Mouse (Mus musculus) midbrain, embryonic 10.5 days (tissue): ENCODE results near the gene Fmo1. TPM values are rescaled to one million over a fixed set of nuclear protein-coding genes. Genes with fewer than 3 reads are reported as not detected.

Experiments
- DNase-seq: peaks from one replicate; pipeline ENCODE4 v3.0.0-alpha.2; 2017; ENCODE audit warnings: low spot score
- H3K27ac ChIP-seq: fragments of 300-500 bp; sonication (generic); replicated peaks from 2 replicates; pipeline ENCODE4 v1.5.1; 2016; ENCODE audit warnings: mild to moderate bottlenecking
- H3K27me3 ChIP-seq: fragments of 300-500 bp; sonication (generic); 2 replicates; pipeline ENCODE4 v1.6.1; 2016; ENCODE audit warnings: low read depth, mild to moderate bottlenecking; ENCODE audit not compliant: poor library complexity, severe bottlenecking
- H3K36me3 ChIP-seq: fragments of 300-500 bp; sonication (generic); 2 replicates; pipeline ENCODE4 v1.6.1; 2016; ENCODE audit warnings: mild to moderate bottlenecking, moderate library complexity
- H3K4me1 ChIP-seq: fragments of 300-500 bp; sonication (generic); 2 replicates; pipeline ENCODE4 v1.6.1; 2016
- H3K4me3 ChIP-seq: fragments of 300-500 bp; sonication (generic); 2 replicates; pipeline ENCODE4 v1.5.1; 2016; ENCODE audit warnings: mild to moderate bottlenecking, moderate library complexity
- H3K9me3 ChIP-seq: fragments of 300-500 bp; sonication (generic); replicated peaks from 2 replicates; pipeline ENCODE4 v1.6.1; 2016; ENCODE audit warnings: mild to moderate bottlenecking
- WGBS: fragments of 180-500 bp; shearing (Covaris S2); methylation state at CpG from one replicate; pipeline ENCODE4 v1.1.7; 2016; 5-methylcytosine and 5-hydroxymethylcytosine counted together
- polyA plus RNA-seq: library from polyadenylated mRNA; unstranded; fragments of >200 nt; fragmentation: Nextera tagmentation; extraction: Ambion mirVana; gene quantifications from 2 replicates; pipeline ENCODE4 v1.2.1, GENCODE M21; 2016

Fmo1 gene
- polyA plus RNA-seq, 1 experiment from 2014 or later: 10.9 TPM

DNA sequence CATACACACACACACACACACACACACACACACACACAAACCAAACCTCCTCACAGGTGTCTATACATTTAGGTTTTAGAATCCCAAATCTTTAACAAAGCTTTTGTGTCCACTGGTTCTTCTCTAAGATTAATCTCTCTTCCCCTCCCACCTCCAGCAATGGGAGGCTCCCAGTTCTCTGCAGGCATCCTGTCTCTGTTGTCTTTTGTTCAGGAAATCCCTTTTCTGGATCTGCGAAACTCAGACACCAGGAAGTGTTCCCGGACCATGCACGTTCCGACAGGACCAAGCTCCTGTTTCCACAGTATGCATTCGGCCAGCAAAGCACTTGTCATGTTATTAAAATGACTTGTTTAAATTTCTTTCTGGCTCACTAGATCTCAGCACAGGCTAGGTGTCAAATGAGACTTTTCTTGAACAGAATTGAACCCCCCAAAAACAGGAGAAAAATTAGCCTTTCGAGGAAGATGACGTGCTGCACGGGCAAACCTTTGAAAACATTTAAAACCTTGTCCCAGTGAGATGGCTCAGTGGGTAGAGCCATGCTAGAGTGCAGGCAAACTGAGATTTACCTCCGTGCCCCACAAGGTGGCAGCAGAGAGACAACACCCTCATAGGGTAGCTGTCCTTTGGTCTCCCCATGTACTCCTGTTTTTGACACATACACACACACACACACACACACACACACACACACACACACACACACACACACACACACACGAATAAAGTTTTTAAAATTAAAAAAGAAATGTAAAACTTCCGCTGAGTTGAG is 13.4 kb upstream of the Fmo1 start:
- Histone ChIP-seq H3K4me1 (no peaks in the 10 kb centered on the region), H3K27ac (no peak overlapping the region), H3K27me3 (no peaks in the 10 kb centered on the region), H3K4me3 (no peak overlapping the region), H3K9me3 (no peaks in the 10 kb centered on the region), H3K36me3 (no peaks in the 10 kb centered on the region)
- DNase-seq: peak; percentile 37
- WGBS: 57% methylated on average over 11 of the region's 11 CpGs

DNA sequence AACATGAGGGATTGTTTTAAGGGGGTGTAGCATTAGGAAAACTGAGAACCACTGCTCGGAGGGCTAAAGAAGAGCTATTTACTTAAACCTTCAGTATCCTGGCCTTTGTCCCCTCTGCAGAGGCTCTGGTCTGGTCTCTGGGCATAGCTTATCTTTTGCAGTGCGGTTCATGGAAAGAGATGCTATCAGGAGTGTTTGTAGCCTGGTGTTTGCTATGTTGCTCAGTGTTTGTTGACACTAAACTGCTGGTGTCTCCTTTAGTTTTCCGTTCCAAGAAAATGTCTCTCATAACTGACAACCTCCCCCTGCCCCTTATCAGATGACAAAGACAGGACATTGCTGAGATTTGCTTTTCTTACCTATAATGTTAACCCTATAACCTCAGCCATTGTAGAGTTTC is 8.7 kb upstream of the Fmo1 start:
- H3K4me1 ChIP-seq: 0 out of 2 replicates have a peak, but pooled peaks cover 2% of the 10 kb centered on the region
- no peaks in the 10 kb centered on the region for H3K27me3 ChIP-seq
- 71% methylated on average over 3 of the region's 3 CpGs for WGBS
- no peak overlapping the region for H3K27ac ChIP-seq
- no peaks in the 10 kb centered on the region for H3K9me3 ChIP-seq
- no peak for DNase-seq
- H3K4me3 ChIP-seq: no peak overlapping the region
- H3K36me3 ChIP-seq: no peaks in the 10 kb centered on the region

DNA sequence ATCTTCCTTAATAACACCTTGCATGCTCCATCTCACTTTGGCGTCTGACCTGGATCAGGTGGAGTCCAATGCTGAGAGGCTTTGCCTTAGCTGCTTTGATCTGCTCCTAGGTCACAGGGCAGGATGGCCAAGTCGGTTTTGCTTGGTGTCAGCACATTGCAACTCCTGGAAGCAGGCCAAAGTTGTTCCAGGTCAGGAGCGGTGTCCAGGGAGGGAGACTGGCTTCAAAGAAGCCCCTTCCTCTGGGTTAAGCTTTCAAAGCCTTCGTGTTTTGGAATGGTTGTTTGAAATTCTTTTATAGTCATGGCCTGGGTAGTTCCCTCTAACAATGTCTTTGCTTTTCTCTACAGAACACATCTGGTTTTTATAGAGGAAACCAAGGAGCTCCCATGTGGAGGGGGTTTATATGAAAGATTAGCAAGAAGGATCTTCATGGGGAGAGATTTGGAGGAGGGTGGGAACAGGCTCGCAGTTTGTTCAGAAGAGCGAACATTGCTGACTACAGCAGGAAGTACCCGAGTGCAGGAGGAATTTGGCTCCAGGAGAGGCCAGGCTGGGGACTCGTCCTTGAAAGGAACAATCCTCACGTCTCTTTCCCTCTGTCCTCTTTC is 5.4 kb upstream of the Fmo1 start:
- Histone ChIP-seq H3K9me3 (0 out of 2 replicates have a peak, but pooled peaks cover 6% of the 10 kb centered on the region), H3K4me1 (0 out of 2 replicates have a peak, but pooled peaks cover 2% of the 10 kb centered on the region), H3K27ac (peak overlapping the region; percentile 49; the same call in 1 of the 2 replicates), H3K36me3 (no peaks in the 10 kb centered on the region), H3K4me3 (no peak overlapping the region), H3K27me3 (no peaks in the 10 kb centered on the region)
- DNase-seq: peak; percentile 21
- WGBS: 68% methylated on average over 9 of the region's 9 CpGs

DNA sequence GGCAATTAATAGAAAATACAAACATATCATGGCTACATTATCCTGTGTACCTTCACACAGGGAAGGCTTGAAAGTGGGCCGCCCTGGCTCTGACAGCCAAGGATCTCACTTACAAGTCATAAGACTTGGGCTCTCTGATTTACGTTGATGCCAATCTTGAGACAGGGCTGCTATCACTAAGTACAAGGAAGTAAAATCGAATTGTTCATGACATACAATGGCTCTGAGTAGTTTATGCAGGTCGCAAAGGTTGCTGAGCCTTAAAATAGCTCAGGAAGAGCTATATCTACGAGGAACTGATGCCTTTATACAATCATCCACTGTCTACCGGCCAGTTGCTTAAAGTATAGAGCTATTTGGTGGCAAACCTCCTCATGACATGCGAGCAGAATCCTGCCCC is 4.6 kb upstream of the Fmo1 start:
- Histone ChIP-seq H3K27me3 (no peaks in the 10 kb centered on the region), H3K27ac (no peak overlapping the region), H3K4me3 (no peak overlapping the region), H3K9me3 (0 out of 2 replicates have a peak, but pooled peaks cover 6% of the 10 kb centered on the region), H3K36me3 (no peaks in the 10 kb centered on the region), H3K4me1 (0 out of 2 replicates have a peak, but pooled peaks cover 2% of the 10 kb centered on the region)
- no peak for DNase-seq
- 80% methylated on average over 7 of the region's 7 CpGs for WGBS

DNA sequence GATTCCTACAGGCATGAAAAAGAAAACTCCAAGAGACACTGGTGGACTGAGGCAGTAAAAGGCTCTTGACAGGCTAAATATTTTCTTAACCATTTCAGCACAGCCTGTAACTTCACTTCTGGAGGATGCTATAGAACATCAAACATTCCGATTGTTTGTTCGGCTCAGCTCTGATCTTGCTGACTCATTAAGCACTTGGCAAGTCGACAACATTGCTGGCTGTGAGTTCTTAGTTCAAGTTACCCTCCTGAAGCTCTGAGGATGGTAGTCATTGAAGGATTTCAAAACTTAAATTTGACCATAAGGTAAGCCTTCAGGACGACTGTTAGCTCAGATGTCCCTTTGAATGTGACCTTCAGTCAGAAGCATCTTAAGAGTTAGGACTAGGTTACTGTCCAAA is 986 bp upstream of the Fmo1 start:
- Histone ChIP-seq H3K4me3 (no peak overlapping the region), H3K27me3 (no peaks in the 10 kb centered on the region), H3K36me3 (no peaks in the 10 kb centered on the region), H3K4me1 (peaks cover 5% of the 10 kb centered on the region), H3K9me3 (0 out of 2 replicates have a peak, but pooled peaks cover 6% of the 10 kb centered on the region), H3K27ac (no peak overlapping the region)
- 92% methylated on average over 4 of the region's 4 CpGs for WGBS
- DNase-seq: no peak

DNA sequence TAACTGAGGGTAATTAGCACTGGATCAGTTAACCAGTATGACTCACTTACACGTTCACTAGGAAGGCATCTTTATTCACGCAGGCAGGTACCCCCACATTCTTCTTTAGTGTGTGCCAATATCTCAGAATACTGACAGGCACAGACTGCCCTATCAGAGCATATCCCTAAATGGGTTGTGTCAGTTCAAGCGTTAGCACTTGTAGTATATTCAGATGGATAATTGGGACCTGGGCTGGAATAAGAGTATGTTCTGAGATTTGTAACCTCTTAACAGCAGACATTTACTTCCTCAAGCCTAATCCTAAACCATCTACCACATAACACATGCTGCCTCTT is 948 bp downstream of the Fmo1 start:
- DNase-seq: no peak
- no peaks in the 10 kb centered on the region for H3K36me3 ChIP-seq
- no peaks in the 10 kb centered on the region for H3K27me3 ChIP-seq
- H3K27ac ChIP-seq: no peak overlapping the region
- 73% methylated on average over 3 of the region's 3 CpGs for WGBS
- 0 out of 2 replicates have a peak, but pooled peaks cover 6% of the 10 kb centered on the region for H3K9me3 ChIP-seq
- peaks cover 6% of the 10 kb centered on the region for H3K4me1 ChIP-seq
- H3K4me3 ChIP-seq: no peak overlapping the region

DNA sequence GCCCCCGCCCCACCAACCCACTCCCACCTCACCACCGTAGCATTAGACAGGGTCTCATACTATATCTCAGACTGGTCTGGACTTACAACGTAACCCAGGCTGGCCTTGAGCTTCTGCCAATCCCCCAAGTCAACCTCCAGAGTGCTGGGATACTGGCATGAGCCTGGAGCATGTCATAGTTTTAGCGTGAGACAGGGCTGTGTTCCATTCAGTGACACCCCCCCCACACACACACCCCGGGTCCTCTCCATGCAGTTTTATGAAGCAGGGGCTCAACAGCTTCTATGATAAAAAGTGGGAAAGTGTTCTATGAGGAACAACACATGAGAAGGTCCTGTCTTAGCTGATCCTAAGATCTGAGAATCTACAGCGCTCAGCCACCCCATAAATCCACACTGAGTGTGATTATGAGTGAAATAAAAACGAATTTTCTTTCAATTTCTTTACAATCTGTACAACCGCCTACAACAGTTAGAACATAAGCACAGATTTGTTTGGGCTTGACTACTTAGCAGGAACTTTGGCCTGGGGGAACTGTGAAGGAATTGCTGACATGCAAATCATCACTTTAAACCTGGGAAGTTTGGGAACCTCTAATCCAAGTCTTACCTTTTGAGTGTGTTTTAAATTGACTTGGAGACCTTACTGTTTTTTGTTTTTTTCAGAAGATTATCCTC is 1.5 kb downstream of the Fmo1 start:
- no peak for DNase-seq
- WGBS: 87% methylated on average over 8 of the region's 8 CpGs
- 0 out of 2 replicates have a peak, but pooled peaks cover 6% of the 10 kb centered on the region for H3K9me3 ChIP-seq
- H3K27me3 ChIP-seq: no peaks in the 10 kb centered on the region
- no peak overlapping the region for H3K27ac ChIP-seq
- no peak overlapping the region for H3K4me3 ChIP-seq
- peaks cover 8% of the 10 kb centered on the region for H3K4me1 ChIP-seq
- no peaks in the 10 kb centered on the region for H3K36me3 ChIP-seq

DNA sequence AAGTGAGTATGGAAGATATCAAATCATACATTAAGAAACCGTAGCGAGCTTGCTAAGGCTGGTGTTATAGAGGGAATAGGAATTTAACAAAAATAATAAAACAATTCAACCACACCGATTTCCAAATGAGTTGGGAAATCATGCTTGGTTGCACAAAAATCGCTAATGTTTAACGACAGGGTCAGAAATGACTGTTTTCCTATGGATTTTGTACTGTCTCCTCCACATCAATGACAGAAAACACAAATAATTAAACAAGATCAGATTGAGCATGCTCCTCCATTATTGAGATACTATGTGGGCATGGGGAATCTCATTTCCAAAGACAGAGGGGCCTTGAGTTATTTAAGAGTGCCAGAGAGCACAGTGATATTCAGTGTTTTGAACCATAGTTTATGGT is 2.1 kb downstream of the Fmo1 start:
- no peaks in the 10 kb centered on the region for H3K36me3 ChIP-seq
- no peak for DNase-seq
- H3K27ac ChIP-seq: no peak overlapping the region
- H3K4me3 ChIP-seq: no peak overlapping the region
- 95% methylated on average over 5 of the region's 5 CpGs for WGBS
- 0 out of 2 replicates have a peak, but pooled peaks cover 6% of the 10 kb centered on the region for H3K9me3 ChIP-seq
- peaks cover 15% of the 10 kb centered on the region for H3K4me1 ChIP-seq
- H3K27me3 ChIP-seq: no peaks in the 10 kb centered on the region

DNA sequence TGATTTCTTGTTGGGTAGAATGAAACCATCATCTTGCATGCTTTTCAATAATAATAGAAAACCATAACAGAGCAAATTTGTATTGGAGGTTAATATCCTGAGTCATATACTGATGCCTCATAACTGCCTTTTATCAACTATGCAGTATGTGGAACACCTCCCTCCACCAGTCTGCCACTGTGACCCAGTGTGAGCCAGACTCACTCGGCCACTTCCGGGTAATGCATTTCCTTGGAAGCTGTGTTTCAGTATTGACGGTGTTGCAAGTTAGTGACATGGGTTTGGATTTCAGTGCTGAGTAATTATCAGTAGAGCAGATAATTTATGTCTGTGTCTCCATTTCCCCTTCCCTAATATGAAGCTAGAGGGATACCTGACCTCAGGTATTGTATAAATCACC is 2.8 kb downstream of the Fmo1 start:
- DNase-seq: no peak
- H3K4me3 ChIP-seq: no peak overlapping the region
- H3K9me3 ChIP-seq: 0 out of 2 replicates have a peak, but pooled peaks cover 6% of the 10 kb centered on the region
- H3K4me1 ChIP-seq: peaks cover 22% of the 10 kb centered on the region
- no peaks in the 10 kb centered on the region for H3K36me3 ChIP-seq
- WGBS: 89% methylated on average over 3 of the region's 3 CpGs
- no peaks in the 10 kb centered on the region for H3K27me3 ChIP-seq
- no peak overlapping the region for H3K27ac ChIP-seq

DNA sequence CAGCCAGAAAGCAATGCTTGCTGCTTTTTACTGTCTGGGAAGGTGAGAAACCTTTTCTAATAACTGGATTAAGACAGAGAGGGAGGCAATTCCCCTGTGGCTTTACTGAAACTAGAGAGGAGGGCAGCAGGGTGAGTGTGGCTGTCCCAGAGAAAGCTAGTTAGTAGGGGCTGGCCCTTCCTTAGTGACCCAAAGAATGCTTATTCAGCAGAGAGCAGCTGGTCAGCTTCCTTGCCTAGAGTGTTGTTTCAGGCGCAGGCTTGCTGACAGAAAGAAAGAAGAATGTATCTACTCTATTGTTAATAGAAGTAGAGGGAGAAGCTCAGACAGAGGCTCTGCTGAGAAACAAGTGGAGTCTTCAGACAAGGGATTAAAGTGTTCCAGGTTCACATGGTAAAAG is 4.1 kb downstream of the Fmo1 start:
- Histone ChIP-seq H3K27ac (no peak overlapping the region; the same call in 1 of the 2 replicates), H3K9me3 (no peaks in the 10 kb centered on the region)
- 13% methylated on average over 1 of the region's 1 CpGs for WGBS

DNA sequence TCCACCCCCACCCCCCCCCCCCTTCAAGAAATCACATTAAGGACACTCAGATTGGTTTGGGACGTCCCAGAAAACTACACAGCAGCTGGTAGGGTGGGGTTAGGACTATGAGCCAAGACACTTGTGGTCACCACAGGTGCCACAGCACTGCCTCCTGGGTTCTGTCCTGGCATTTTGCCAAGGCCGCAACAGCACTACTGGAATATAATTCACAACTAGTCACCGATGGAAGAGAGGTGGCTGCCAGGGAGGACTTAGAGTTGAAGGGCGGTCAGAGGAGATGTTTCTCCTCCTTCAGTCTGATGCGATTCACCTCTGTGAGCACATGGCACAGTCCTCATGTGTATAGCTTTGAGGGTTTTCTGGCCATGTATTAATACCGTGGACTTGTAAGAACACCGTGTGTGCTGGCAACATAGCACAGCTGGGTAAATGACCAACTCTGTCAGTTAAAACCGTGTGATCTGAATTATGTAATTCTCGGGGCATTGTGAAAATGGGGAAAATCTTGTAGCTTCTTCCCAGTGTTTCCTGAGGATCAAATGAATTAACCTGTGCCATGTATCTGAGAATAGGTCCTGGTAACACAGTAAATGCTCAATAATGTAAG is 6.3 kb downstream of the Fmo1 start:
- Histone ChIP-seq H3K27ac (peak overlapping the region; percentile 78), H3K36me3 (no peaks in the 10 kb centered on the region), H3K4me3 (no peak overlapping the region), H3K9me3 (no peaks in the 10 kb centered on the region), H3K4me1 (peaks cover 29% of the 10 kb centered on the region), H3K27me3 (no peaks in the 10 kb centered on the region)
- 88% methylated on average over 9 of the region's 9 CpGs for WGBS
- no peak for DNase-seq

More for the DNA sequence above, 4.1 kb downstream of the Fmo1 start:
- Histone ChIP-seq H3K4me3 (no peak overlapping the region), H3K4me1 (peaks cover 29% of the 10 kb centered on the region), H3K27me3 (no peaks in the 10 kb centered on the region), H3K36me3 (no peaks in the 10 kb centered on the region)
- no peak for DNase-seq

DNA sequence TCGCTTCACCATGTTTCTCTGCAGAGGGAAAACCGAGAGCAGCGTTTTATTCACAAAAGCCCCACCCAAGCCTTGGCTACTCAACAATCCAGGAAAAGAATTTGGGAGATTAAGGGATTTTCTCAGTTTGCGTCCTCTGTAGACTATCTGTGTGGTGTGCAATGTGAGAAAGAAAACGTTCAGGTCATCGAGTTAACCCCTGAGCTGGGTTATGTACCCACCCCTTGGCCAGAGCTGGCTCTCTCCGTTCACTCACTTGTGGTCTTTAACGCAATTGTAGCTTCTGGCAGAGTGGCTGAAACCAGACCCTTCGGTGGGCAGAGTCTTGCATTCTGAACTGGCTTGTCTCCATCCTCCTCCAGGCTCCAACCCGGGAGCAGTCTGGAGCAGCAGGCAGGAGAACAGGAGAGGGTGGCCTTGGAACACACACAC is 6.8 kb downstream of the Fmo1 start:
- DNase-seq: peak; percentile 14
- H3K27ac ChIP-seq: peak overlapping the region; percentile 78
- H3K4me1 ChIP-seq: peaks cover 29% of the 10 kb centered on the region
- 31% methylated on average over 10 of the region's 10 CpGs for WGBS
- no peaks in the 10 kb centered on the region for H3K9me3 ChIP-seq
- H3K27me3 ChIP-seq: no peaks in the 10 kb centered on the region
- 0 out of 2 replicates have a peak overlapping the region, but pooled peaks have one; percentile 7 for H3K4me3 ChIP-seq
- no peaks in the 10 kb centered on the region for H3K36me3 ChIP-seq
